Comparison of ENCODE assay signal across 28 mouse cellular contexts in the genomic region with DNA sequence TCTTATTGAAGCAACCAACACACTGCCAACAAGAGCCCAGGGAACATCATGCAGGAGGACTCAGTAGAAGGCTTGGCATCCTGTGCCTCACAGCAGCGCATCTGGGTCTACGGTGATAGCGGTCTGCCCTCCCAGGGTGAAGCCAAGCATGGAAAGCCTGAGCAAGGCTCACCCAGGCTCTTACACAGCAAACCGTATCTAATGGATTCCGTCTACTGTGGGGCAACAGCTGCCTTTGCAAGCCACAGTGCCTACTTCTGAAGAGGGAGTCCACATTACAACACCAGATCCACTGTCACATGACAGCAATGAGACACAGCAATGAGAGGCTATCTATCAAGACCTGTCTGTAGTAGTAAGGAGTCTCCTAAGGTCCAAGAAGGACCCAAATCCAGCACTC. TPM values are rescaled to one million over a fixed set of nuclear protein-coding genes. Genes with fewer than 3 reads are reported as not detected.
DNase-seq lines count a peak whose midpoint lies in the region; ATAC-seq lines count a peak whose summit lies in the region.
"Had no signal": no experiment of that assay in that cellular context is flagged by ENCODE, and none has a peak within 500 bp of the region (broad histone marks: within the 10 kb centered on the region; RNA-seq: fewer than 3 reads in every experiment).

No protein-coding gene starts in this region.

- H3K36me3 ChIP-seq in kidney, embryonic 16.5 days (ENCODE audit: insufficient read depth, low read length): no peaks in the 10 kb centered on the region
- H3K36me3 ChIP-seq in kidney, embryonic 14.5 days (ENCODE audit: control insufficient read depth, insufficient read depth, low read length): no peaks in the 10 kb centered on the region
- no peaks in the 10 kb centered on the region for H3K36me3 ChIP-seq in midbrain, embryonic 13.5 days
- H3K36me3 ChIP-seq in midbrain, embryonic 16.5 days (ENCODE audit: control insufficient read depth, insufficient read depth, low read length): no peaks in the 10 kb centered on the region
- H3K36me3 ChIP-seq in embryonic facial prominence, embryonic 14.5 days (ENCODE audit: control insufficient read depth, insufficient read depth, low read length): no peaks in the 10 kb centered on the region
- H3K36me3 ChIP-seq: embryonic facial prominence, embryonic 15.5 days; heart, embryonic 12.5 days; hindbrain, embryonic 10.5 days; intestine, embryonic 15.5 days; limb, embryonic 12.5 days; neural tube, embryonic 15.5 days had no signal

- ATAC-seq in kidney, embryonic 16.5 days (ENCODE audit: low FRiP score, low TSS enrichment): no peak
- ATAC-seq in kidney, embryonic 14.5 days (ENCODE audit: low FRiP score, low TSS enrichment): no peak
- 0 out of 2 replicates have a peak, but pooled peaks have one; percentile 45 for ATAC-seq in midbrain, embryonic 13.5 days
- ATAC-seq in midbrain, embryonic 16.5 days: no peak
- ATAC-seq in embryonic facial prominence, embryonic 14.5 days (ENCODE audit: low read depth): peak; percentile 74
- ATAC-seq: forebrain, embryonic 14.5 days; hindbrain, embryonic 16.5 days; intestine, embryonic 15.5 days; lung, postnatal 0 days had no signal

- H3K4me1 ChIP-seq in kidney, embryonic 16.5 days (ENCODE audit: insufficient read depth, low read length): 0 out of 2 replicates have a peak, but pooled peaks cover 7% of the 10 kb centered on the region
- no peaks in the 10 kb centered on the region for H3K4me1 ChIP-seq in kidney, embryonic 14.5 days (ENCODE audit: control insufficient read depth, insufficient read depth, low read length)
- 0 out of 2 replicates have a peak, but pooled peaks cover 4% of the 10 kb centered on the region for H3K4me1 ChIP-seq in midbrain, embryonic 13.5 days (replicated peaks)
- H3K4me1 ChIP-seq in midbrain, embryonic 16.5 days (ENCODE audit: control insufficient read depth, insufficient read depth, low read length): no peaks in the 10 kb centered on the region
- H3K4me1 ChIP-seq in embryonic facial prominence, embryonic 14.5 days (ENCODE audit: control insufficient read depth, insufficient read depth, low read length): no peaks in the 10 kb centered on the region
- H3K4me1 ChIP-seq: intestine, embryonic 15.5 days; limb, embryonic 12.5 days; neural tube, embryonic 15.5 days had no signal

- H3K27ac ChIP-seq in kidney, embryonic 16.5 days (ENCODE audit: low read length): 0 out of 2 replicates have a peak overlapping the region, but pooled peaks have one; percentile 30
- no peak overlapping the region for H3K27ac ChIP-seq in kidney, embryonic 14.5 days (ENCODE audit: low read depth, low read length)
- no peak overlapping the region for H3K27ac ChIP-seq in midbrain, embryonic 13.5 days
- no peak overlapping the region for H3K27ac ChIP-seq in midbrain, embryonic 16.5 days (ENCODE audit: low read length)
- no peak overlapping the region for H3K27ac ChIP-seq in embryonic facial prominence, embryonic 14.5 days (replicated peaks; ENCODE audit: low read depth, low read length)
- H3K27ac ChIP-seq: embryonic facial prominence, embryonic 15.5 days; hindbrain, embryonic 10.5 days; intestine, embryonic 15.5 days; layer of hippocampus, adult 2 months; limb, embryonic 12.5 days; macrophage; neural tube, embryonic 15.5 days had no signal

- no peak overlapping the region for H3K4me3 ChIP-seq in kidney, embryonic 16.5 days (ENCODE audit: low read length)
- no peak overlapping the region for H3K4me3 ChIP-seq in kidney, embryonic 14.5 days (ENCODE audit: low read length)
- no peak overlapping the region for H3K4me3 ChIP-seq in midbrain, embryonic 13.5 days (replicated peaks)
- H3K4me3 ChIP-seq in midbrain, embryonic 16.5 days (ENCODE audit: low read depth, low read length): no peak overlapping the region
- no peak overlapping the region for H3K4me3 ChIP-seq in embryonic facial prominence, embryonic 14.5 days (ENCODE audit: low read depth, low read length)
- H3K4me3 ChIP-seq: embryonic facial prominence, embryonic 15.5 days; heart, embryonic 12.5 days; hindbrain, embryonic 10.5 days; intestine, embryonic 15.5 days; layer of hippocampus, adult 2 months; limb, embryonic 12.5 days; myocyte; neural tube, embryonic 15.5 days had no signal

- no peak overlapping the region for H3K9ac ChIP-seq in kidney, embryonic 16.5 days (replicated peaks; ENCODE audit: low read length)
- H3K9ac ChIP-seq in kidney, embryonic 14.5 days (ENCODE audit: low read depth, low read length): no peak overlapping the region
- H3K9ac ChIP-seq in midbrain, embryonic 13.5 days (replicated peaks): no peak overlapping the region
- no peak overlapping the region for H3K9ac ChIP-seq in midbrain, embryonic 16.5 days (ENCODE audit: low read depth, low read length)
- H3K9ac ChIP-seq in embryonic facial prominence, embryonic 14.5 days (ENCODE audit: low read depth, low read length): no peak overlapping the region
- H3K9ac ChIP-seq: embryonic facial prominence, embryonic 15.5 days; heart, embryonic 12.5 days; intestine, embryonic 15.5 days; limb, embryonic 12.5 days; neural tube, embryonic 15.5 days had no signal

- DNase-seq in embryonic facial prominence, embryonic 14.5 days (ENCODE audit: low spot score): peak; percentile 64
- DNase-seq in mesoderm, embryonic 11.5 days (ENCODE audit: low read depth, low spot score): peak; percentile 23
- no peak for DNase-seq in cerebellum, adult 9-10 months
- DNase-seq in thymus, postnatal 10 days (ENCODE audit: low spot score in 2 of 2): no peak
- DNase-seq: adrenal gland, postnatal 14 days; cerebellum, adult 9-11 months; gastrocnemius, postnatal 10 days; heart, adult 18-20 months; heart, postnatal 10 days; kidney, postnatal 14 days; midbrain, embryonic 14.5 days; thymus, postnatal 14 days had no signal

- 68% methylated on average over 5 of the region's 5 CpGs for WGBS in kidney, embryonic 16.5 days
- WGBS in kidney, embryonic 14.5 days: 62% methylated on average over 5 of the region's 5 CpGs
- 77% methylated on average over 5 of the region's 5 CpGs for WGBS in midbrain, embryonic 13.5 days
- WGBS in midbrain, embryonic 16.5 days: 78% methylated on average over 5 of the region's 5 CpGs
- 53% methylated on average over 5 of the region's 5 CpGs for WGBS in embryonic facial prominence, embryonic 14.5 days

- peaks cover 6% of the 10 kb centered on the region; the same call in 1 of the 2 replicates for H3K27me3 ChIP-seq in kidney, embryonic 16.5 days (ENCODE audit: insufficient read depth, low read length)
- H3K27me3 ChIP-seq in kidney, embryonic 14.5 days (ENCODE audit: control insufficient read depth, insufficient read depth, low read length): no peaks in the 10 kb centered on the region; the same call in 1 of the 2 replicates
- no peaks in the 10 kb centered on the region for H3K27me3 ChIP-seq in midbrain, embryonic 13.5 days
- no peaks in the 10 kb centered on the region for H3K27me3 ChIP-seq in midbrain, embryonic 16.5 days (ENCODE audit: control insufficient read depth, insufficient read depth, low read depth, low read length)
- no peaks in the 10 kb centered on the region for H3K27me3 ChIP-seq in embryonic facial prominence, embryonic 14.5 days (replicated peaks; ENCODE audit: control insufficient read depth, insufficient read depth, low read length)
- H3K27me3 ChIP-seq: embryonic facial prominence, embryonic 15.5 days; heart, embryonic 12.5 days; intestine, embryonic 15.5 days; limb, embryonic 12.5 days; neural tube, embryonic 15.5 days had no signal

- no peaks in the 10 kb centered on the region for H3K9me3 ChIP-seq in kidney, embryonic 16.5 days (ENCODE audit: low read length)
- no peaks in the 10 kb centered on the region for H3K9me3 ChIP-seq in kidney, embryonic 14.5 days (ENCODE audit: control insufficient read depth, low read length)
- H3K9me3 ChIP-seq in midbrain, embryonic 13.5 days: no peaks in the 10 kb centered on the region
- no peaks in the 10 kb centered on the region for H3K9me3 ChIP-seq in midbrain, embryonic 16.5 days (replicated peaks; ENCODE audit: control insufficient read depth, low read length, poor library complexity, severe bottlenecking)
- H3K9me3 ChIP-seq in embryonic facial prominence, embryonic 14.5 days (ENCODE audit: control insufficient read depth, low read length): no peaks in the 10 kb centered on the region
- H3K9me3 ChIP-seq: embryonic facial prominence, embryonic 15.5 days; heart, embryonic 12.5 days; hindbrain, embryonic 10.5 days; intestine, embryonic 15.5 days; limb, embryonic 12.5 days; neural tube, embryonic 15.5 days had no signal

- no peak overlapping the region for H3K4me2 ChIP-seq in kidney, embryonic 16.5 days (replicated peaks; ENCODE audit: low read depth, low read length)
- H3K4me2 ChIP-seq in kidney, embryonic 14.5 days (replicated peaks; ENCODE audit: low read depth, low read length): no peak overlapping the region
- no peak overlapping the region for H3K4me2 ChIP-seq in midbrain, embryonic 13.5 days (replicated peaks)
- no peak overlapping the region for H3K4me2 ChIP-seq in midbrain, embryonic 16.5 days (ENCODE audit: low read length)
- no peak overlapping the region for H3K4me2 ChIP-seq in embryonic facial prominence, embryonic 14.5 days (ENCODE audit: low read depth, low read length)
- H3K4me2 ChIP-seq: embryonic facial prominence, embryonic 15.5 days; heart, embryonic 12.5 days; intestine, embryonic 15.5 days; limb, embryonic 12.5 days; neural tube, embryonic 15.5 days had no signal

RNA-seq across cellular contexts. Expression of a gene that starts 52.3 kb away (rescaled TPM):
- polyA plus RNA-seq in kidney, embryonic 16.5 days (2015; fragmentation: Nextera tagmentation; extraction: Ambion mirVana): 15.4 and 17.7 TPM in 2 replicates
- 13.0 and 18.5 TPM in 2 replicates for polyA plus RNA-seq in kidney, embryonic 14.5 days (2014; fragmentation: Nextera tagmentation; extraction: Ambion mirVana)
- polyA plus RNA-seq in midbrain, embryonic 13.5 days (2015; fragmentation: Nextera tagmentation; extraction: Ambion mirVana): 16.4 and 18.0 TPM in 2 replicates
- polyA plus RNA-seq in midbrain, embryonic 16.5 days (2015; fragmentation: Nextera tagmentation; extraction: Ambion mirVana): 13.8 and 13.9 TPM in 2 replicates
- polyA plus RNA-seq in embryonic facial prominence, embryonic 14.5 days (2014; fragmentation: Nextera tagmentation; extraction: Ambion mirVana): 10.9 and 11.6 TPM in 2 replicates

Comparison
In these comparisons a context has a peak if more than half of its experiments do, and no peak if none do; other contexts are left out.
1. ATAC-seq: peak in midbrain, embryonic 13.5 days (single experiment) and embryonic facial prominence, embryonic 14.5 days (single experiment); none in kidney, embryonic 16.5 days (single experiment), kidney, embryonic 14.5 days (single experiment) and midbrain, embryonic 16.5 days (single experiment).
2. DNase-seq: peak in embryonic facial prominence, embryonic 14.5 days (single experiment) and mesoderm, embryonic 11.5 days (single experiment); none in cerebellum, adult 9-10 months (single experiment) and thymus, postnatal 10 days (0 of 2).